Mouse (Mus musculus) heart, postnatal 14 days (tissue): ENCODE measurements around the gene Slc22a5. TPM values are rescaled to one million over a fixed set of nuclear protein-coding genes. Genes with fewer than 3 reads are reported as not detected.

Experiments
- DNase-seq, 2 experiments: peaks; one replicate each; pipeline ENCODE4 v3.0.0; 2021 to 2022
- intact Hi-C: fragments of 180-260 bp; cut with DNase I; formaldehyde crosslinking; loops from one replicate; pipeline ENCODE4 v1.15.1; 2025
- total RNA-seq, 2 experiments: library from RNA; stranded (reverse); gene quantifications; 2 replicates each; pipeline ENCODE4 v1.2.3; 2021

Slc22a5 gene
- total RNA-seq, 2 experiments from 2014 or later, result 20.9 to 23.7 TPM

DNA sequence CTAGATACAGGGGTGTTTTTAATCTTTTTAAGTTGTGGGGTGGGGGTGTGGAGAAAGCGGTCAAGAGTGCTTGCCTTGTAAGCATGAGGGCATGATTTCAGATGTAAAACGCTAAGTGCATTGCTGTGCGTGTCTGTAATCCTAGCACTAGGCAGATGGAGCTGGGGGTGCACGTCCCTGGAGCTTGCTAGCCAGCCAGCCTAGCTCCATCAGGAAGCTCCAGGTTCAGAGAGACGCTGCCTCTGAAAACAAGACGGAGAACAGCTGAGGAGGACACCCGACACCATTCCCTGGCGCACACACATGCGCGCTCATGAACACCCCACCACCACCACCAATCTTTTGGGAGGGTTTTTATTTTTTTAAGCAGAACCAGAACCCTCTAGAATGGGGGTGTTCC is 48.4 kb downstream of the Slc22a5 start:
- intact Hi-C loops, result no loop called here
- DNase-seq, result no peak

GRCm38 (mm10) chr11:53842161-53842581 is 49.3 kb downstream of the Slc22a5 start:
- intact Hi-C loops, result no loop called here

GRCm38 (mm10) chr11:53841514-53841913 is 49.9 kb downstream of the Slc22a5 start:
- DNase-seq, result no peak
- intact Hi-C loops, result no loop called here

More at GRCm38 (mm10) chr11:53842161-53842581, 49.3 kb downstream of the Slc22a5 start:
- DNase-seq, result no peak

GRCm38 (mm10) chr11:53839663-53840642 is 51.5 kb downstream of the Slc22a5 start:
- intact Hi-C loops, result no loop called here
- DNase-seq, result peak in 1 of 2 experiments; percentile 33

GRCm38 (mm10) chr11:53839147-53839546 is 52.3 kb downstream of the Slc22a5 start:
- intact Hi-C loops, result no loop called here
- no peak for DNase-seq

DNA sequence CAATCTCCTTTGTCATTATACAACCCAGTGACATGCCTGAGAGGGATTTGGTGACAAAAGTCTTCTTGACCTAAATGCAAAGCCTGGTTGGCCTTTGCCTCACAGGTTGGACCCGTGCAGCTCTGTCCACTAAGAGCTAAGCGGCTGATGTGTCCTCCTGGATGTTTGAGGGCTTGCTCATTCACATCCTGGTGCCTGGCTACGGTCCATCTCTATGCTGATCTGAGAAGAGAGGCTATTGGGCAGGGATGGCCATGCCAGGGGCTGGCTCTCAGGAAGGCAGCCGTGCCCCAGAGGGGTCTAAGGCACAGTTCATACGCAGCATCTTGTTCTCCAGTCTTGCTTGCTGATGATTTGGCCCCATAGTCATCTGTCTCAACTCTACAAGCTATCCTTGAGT is 53.7 kb downstream of the Slc22a5 start:
- intact Hi-C loops, result no loop called here
- DNase-seq, result no peak

DNA sequence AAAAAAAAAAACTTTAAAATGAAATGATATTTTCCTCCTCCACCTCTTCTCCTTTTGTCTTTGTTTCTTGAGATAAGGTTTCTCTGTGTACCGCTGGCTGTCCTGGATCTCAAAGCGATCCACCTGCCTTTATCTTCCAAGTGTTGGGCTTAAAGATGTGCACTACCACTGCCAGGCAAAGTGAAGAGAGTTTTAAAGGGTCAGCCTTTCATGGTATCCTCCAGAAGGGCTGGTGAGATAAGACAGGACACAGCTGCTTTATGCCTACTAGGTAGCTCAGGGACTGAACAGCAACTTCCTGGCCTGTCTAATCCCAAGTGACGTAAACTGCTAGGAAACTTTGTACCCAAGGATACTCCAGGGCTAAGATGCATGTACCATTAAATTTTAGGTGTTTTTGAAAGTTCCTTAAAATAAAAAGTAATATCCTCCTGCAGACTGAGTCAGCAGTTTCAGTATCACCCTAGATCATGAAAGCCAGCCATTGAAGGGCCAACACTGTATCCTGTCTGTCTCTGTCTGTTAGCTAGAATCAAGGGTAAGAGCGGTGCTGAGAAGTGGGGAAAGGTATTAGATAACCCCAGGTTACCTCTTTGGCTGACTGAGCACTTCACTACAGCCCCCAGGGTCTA is 56.0 kb downstream of the Slc22a5 start:
- DNase-seq, result no peak
- intact Hi-C loops, result no loop called here

DNA sequence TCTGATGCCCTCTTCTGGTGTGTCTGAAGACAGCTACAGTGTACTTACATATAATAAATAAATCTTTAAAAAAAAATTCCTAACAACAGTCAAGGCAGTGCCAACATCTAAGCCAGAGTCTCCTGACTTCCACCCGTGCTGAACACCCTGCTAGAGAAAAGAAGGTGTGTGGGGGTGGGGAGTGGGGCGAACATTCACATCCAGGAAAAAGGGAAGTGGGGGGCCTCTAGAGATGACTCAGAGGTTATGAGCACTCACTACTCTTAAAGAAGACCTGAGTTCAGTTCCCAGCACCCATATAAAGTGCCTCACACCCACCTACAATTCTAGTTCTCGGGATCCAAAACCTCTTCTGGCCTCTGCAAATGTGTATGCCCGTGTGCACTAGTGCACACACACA is 66.1 kb downstream of the Slc22a5 start:
- intact Hi-C loops, result no loop called here

GRCm38 (mm10) chr11:53821945-53822338 is 69.5 kb downstream of the Slc22a5 start:
- intact Hi-C loops, result no loop called here

More for the DNA sequence above, 66.1 kb downstream of the Slc22a5 start:
- DNase-seq, result no peak

GRCm38 (mm10) chr11:53821230-53821944 is 70.1 kb downstream of the Slc22a5 start:
- intact Hi-C loops, result no loop called here
- no peak for DNase-seq

More at GRCm38 (mm10) chr11:53821945-53822338, 69.5 kb downstream of the Slc22a5 start:
- no peak for DNase-seq

GRCm38 (mm10) chr11:53820516-53821170 is 70.8 kb downstream of the Slc22a5 start:
- intact Hi-C loops, result no loop called here
- DNase-seq, result no peak

- intact Hi-C loops, result no loop called here
- no peak for DNase-seq
These were observed 71.9 kb downstream of the Slc22a5 start for GRCm38 (mm10) chr11:53819511-53819910.

- peak; percentile 42 to 50 for DNase-seq
These were observed 72.7 kb downstream of the Slc22a5 start for GRCm38 (mm10) chr11:53818794-53819193.

GRCm38 (mm10) chr11:53816841-53817375 is 74.6 kb downstream of the Slc22a5 start:
- no peak for DNase-seq
- intact Hi-C loops, result no loop called here

More at GRCm38 (mm10) chr11:53818794-53819193, 72.7 kb downstream of the Slc22a5 start:
- intact Hi-C loops, result no loop called here

- intact Hi-C loops, result no loop called here
- no peak for DNase-seq
These were observed 76.7 kb downstream of the Slc22a5 start for GRCm38 (mm10) chr11:53814810-53815209.

Other genes starting within 250 kb of the Slc22a5 start
- gene Rad50, start 184.3 kb downstream of the Slc22a5 start, total RNA-seq, result 1 to 10 TPM; 8.2 to 9.4 TPM
- not detected for gene Il5, start 170.9 kb downstream of the Slc22a5 start, total RNA-seq
- 10 to 100 TPM; 18.4 to 19.5 TPM for gene Irf1, start 121.6 kb downstream of the Slc22a5 start, total RNA-seq
- not detected for gene Gm17334, start 118.5 kb downstream of the Slc22a5 start, total RNA-seq
- gene Gm12216, start 32.4 kb downstream of the Slc22a5 start, total RNA-seq, result 1 to 10 TPM; 2.0 to 3.6 TPM
- gene Slc22a21, start 88.7 kb upstream of the Slc22a5 start, total RNA-seq, result 1 to 10 TPM; 1.7 to 2.5 TPM
- gene Slc22a4, start 136.4 kb upstream of the Slc22a5 start, total RNA-seq, result 1 to 10 TPM; 3.5 to 4.7 TPM
- gene Pdlim4, start 177.4 kb upstream of the Slc22a5 start, total RNA-seq, result 10 to 100 TPM; 29.9 to 33.2 TPM
- 10 to 100 TPM; 43.3 to 46.4 TPM for gene P4ha2, start 208.4 kb upstream of the Slc22a5 start, total RNA-seq